ENCODE assay signal across 28 mouse cellular contexts in genomic region chr5:140180016-140180415, GRCm38 (mm10).
DNase-seq lines count a peak whose midpoint lies in the region; ATAC-seq and TF ChIP-seq lines count a peak whose summit lies in the region.
"Had no signal": no experiment of that assay in that cellular context is flagged by ENCODE, and none has a peak within 500 bp of the region (broad histone marks: within the 10 kb centered on the region; RNA-seq: fewer than 3 reads in every experiment).

No protein-coding gene starts in this region.

- TF ChIP-seq POLR2A in kidney, adult 2 months (IDR thresholded peaks at IDR 0.05; ENCODE audit: low read depth, low read length) = no peak

- H3K9ac ChIP-seq in kidney, embryonic 16.5 days (replicated peaks; ENCODE audit: low read length) = no peak overlapping the region
- H3K9ac ChIP-seq: embryonic facial prominence, embryonic 12.5 days; embryonic facial prominence, embryonic 15.5 days; forebrain, postnatal 0 days; heart, embryonic 13.5 days; hindbrain, embryonic 14.5 days had no signal

- no peak overlapping the region for H3K4me3 ChIP-seq in kidney, adult 2 months (ENCODE audit: insufficient read depth, low read depth, low read length)
- H3K4me3 ChIP-seq in kidney, embryonic 16.5 days (ENCODE audit: low read length) = no peak overlapping the region
- H3K4me3 ChIP-seq: embryonic facial prominence, embryonic 12.5 days; embryonic facial prominence, embryonic 15.5 days; gastrocnemius, adult 2 months; heart, embryonic 13.5 days had no signal

- H3K27ac ChIP-seq in kidney, adult 2 months (ENCODE audit: insufficient read depth, low read depth, low read length) = no peak overlapping the region
- H3K27ac ChIP-seq in kidney, embryonic 16.5 days (ENCODE audit: low read length) = peak overlapping the region; percentile 11; the same call in 1 of the 2 replicates
- H3K27ac ChIP-seq: embryonic facial prominence, embryonic 12.5 days; embryonic facial prominence, embryonic 15.5 days; gastrocnemius, adult 2 months; heart, embryonic 13.5 days; hindbrain, embryonic 14.5 days; hindbrain, postnatal 0 days had no signal

- peak; percentile 42 for DNase-seq in adrenal gland, adult 2 months
- DNase-seq in adrenal gland, postnatal 14 days = no peak
- peak; percentile 15 for DNase-seq in kidney, adult 9 months
- no peak for DNase-seq in kidney, adult 2 months
- DNase-seq in kidney, postnatal 4 days = no peak
- DNase-seq: adrenal gland, adult 8-10 months; B cell, adult 2 months; cerebellum, adult 11 months; cerebellum, adult 2 months; cerebellum, adult 9-11 months; cerebellum, postnatal 25 days; forebrain, postnatal 0 days; gastrocnemius, adult 2 months; gastrocnemius, postnatal 14 days; heart, adult 18-20 months; heart, postnatal 14 days; heart, postnatal 4 days had no signal

- H3K27me3 ChIP-seq in kidney, adult 2 months (replicated peaks; ENCODE audit: control insufficient read depth, insufficient read depth, low read length) = no peaks in the 10 kb centered on the region
- no peaks in the 10 kb centered on the region for H3K27me3 ChIP-seq in kidney, embryonic 16.5 days (ENCODE audit: insufficient read depth, low read length)
- H3K27me3 ChIP-seq: CH12.LX; embryonic facial prominence, embryonic 12.5 days; embryonic facial prominence, embryonic 15.5 days; heart, embryonic 13.5 days; Patski had no signal

- no peak; the same call in 1 of the 2 replicates for TF ChIP-seq CTCF in kidney, adult 2 months (conservative IDR thresholded peaks at IDR 0.05; ENCODE audit: insufficient read depth, insufficient read length, low read depth, low read length)

- H3K4me1 ChIP-seq in kidney, adult 2 months (ENCODE audit: control insufficient read depth, insufficient read depth, low read length) = no peaks in the 10 kb centered on the region
- H3K4me1 ChIP-seq in kidney, embryonic 16.5 days (ENCODE audit: insufficient read depth, low read length) = peaks cover 33% of the 10 kb centered on the region

- no peak overlapping the region for H3K4me2 ChIP-seq in kidney, embryonic 16.5 days (replicated peaks; ENCODE audit: low read depth, low read length)
- H3K4me2 ChIP-seq: embryonic facial prominence, embryonic 12.5 days; embryonic facial prominence, embryonic 15.5 days; heart, embryonic 13.5 days; hindbrain, embryonic 14.5 days had no signal

- no peaks in the 10 kb centered on the region for H3K36me3 ChIP-seq in kidney, adult 2 months (ENCODE audit: control insufficient read depth, insufficient read depth, low read length)
- H3K36me3 ChIP-seq in kidney, embryonic 16.5 days (ENCODE audit: insufficient read depth, low read length) = no peaks in the 10 kb centered on the region
- H3K36me3 ChIP-seq: embryonic facial prominence, embryonic 12.5 days; embryonic facial prominence, embryonic 15.5 days; heart, embryonic 13.5 days had no signal

- WGBS in kidney, adult 2 months = 86% methylated on average over 5 of the region's 5 CpGs
- 77% methylated on average over 5 of the region's 5 CpGs for WGBS in kidney, embryonic 16.5 days

- no peak for ATAC-seq in kidney, embryonic 16.5 days (ENCODE audit: low FRiP score, low TSS enrichment)
- ATAC-seq: forebrain, embryonic 14.5 days; forebrain, postnatal 0 days; hindbrain, postnatal 0 days; inflammation-experienced regulatory T-cells, adult 6 months; Patski had no signal

- H3K9me3 ChIP-seq in kidney, embryonic 16.5 days (ENCODE audit: low read length) = no peaks in the 10 kb centered on the region
- H3K9me3 ChIP-seq: embryonic facial prominence, embryonic 12.5 days; embryonic facial prominence, embryonic 15.5 days; G1E; heart, embryonic 13.5 days had no signal

Comparison
In these comparisons a context has a peak if more than half of its experiments do, and no peak if none do; other contexts are left out.
1. DNase-seq: peak in adrenal gland, adult 2 months (single experiment) and kidney, adult 9 months (single experiment); none in adrenal gland, postnatal 14 days (single experiment), kidney, adult 2 months (single experiment) and kidney, postnatal 4 days (0 of 2).